Mouse (Mus musculus) T-helper 2 cell (primary cell): ENCODE data around the gene Btn1a1.

ENCODE experiments used
- in situ Hi-C: fragments of 300-600 bp; cut with MboI, MseI; formaldehyde crosslinking; loops from one replicate; pipeline ENCODE4 v1.15.1; 2025; ENCODE audit warnings: high pct_unique_total_duplicates

Btn1a1 gene

DNA sequence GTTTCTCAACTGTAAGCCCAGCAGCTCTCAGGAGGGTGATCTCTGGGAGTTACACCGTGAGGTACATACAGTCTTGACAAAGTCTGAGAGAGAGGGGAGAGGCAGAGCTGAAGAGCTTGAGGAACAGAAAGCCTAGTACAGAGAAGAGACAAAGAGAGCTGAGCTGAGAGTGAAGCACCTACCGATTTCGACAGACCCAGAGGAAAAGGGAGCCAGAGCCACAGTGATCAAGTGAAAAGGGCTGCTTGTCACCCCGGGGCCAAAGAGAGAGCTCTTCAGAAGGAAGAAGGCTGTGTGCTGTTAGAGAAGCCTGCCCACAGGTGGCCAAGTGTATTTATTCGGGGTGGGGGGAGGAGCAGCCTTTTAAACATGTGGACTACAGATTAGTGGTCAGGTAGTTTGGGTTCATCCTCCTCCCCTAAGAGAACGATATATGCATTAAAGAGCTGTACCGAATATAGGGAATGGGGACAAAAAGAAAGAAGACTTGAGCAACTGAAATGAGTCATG lies at the start of gene Btn1a1:
TSS of gene Btn1a1 (minus strand) at position 302 of the 510 bp plus-strand sequence.
- in situ Hi-C loops, result no loop called here

DNA sequence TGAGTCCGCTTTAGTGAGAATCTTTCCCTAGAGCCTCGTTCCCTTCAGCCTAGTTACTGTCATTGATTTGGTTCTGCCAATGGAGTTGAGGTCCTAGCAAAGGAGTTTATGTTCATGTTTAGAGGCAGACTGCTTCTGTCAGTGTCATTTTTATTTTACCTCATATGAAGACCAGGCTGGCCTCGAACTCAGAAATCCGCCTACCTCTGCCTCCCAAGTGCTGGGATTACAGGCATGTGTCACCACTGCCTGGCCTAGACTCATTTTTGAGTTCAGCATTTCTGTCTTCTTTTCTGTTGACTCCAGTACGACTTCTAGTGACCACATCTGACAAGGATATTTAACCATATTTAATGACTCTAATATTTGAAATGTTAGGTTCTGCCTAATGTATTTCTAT lies 49.6 kb upstream of the Btn1a1 start:
- in situ Hi-C loops, result loop anchor here (5.0 kb wide), 1 partner anchor 83 kb away; no protein-coding TSS in a partner anchor

DNA sequence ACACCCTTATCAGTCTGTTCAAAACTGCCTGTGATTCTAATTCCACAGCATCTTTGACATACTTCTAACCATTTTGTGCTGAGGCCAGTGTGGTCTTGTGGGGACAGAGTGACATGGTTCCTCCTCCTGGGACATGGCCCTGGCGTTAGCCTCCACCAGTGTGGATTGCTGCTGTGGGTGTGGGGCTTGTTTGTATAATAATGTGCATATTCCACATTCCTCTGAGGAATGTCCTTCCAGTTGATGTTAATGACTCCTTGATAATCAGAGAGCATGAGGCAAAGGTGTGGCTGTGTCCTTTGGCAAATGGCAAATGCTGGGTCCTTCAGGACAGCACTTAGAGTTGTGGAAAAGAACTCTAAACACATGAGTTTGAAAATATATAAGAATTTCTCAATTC lies 47.8 kb upstream of the Btn1a1 start:
- in situ Hi-C loops, result no loop called here

GRCm38 (mm10) chr13:23510127-23510526 lies 44.4 kb upstream of the Btn1a1 start:
- in situ Hi-C loops, result no loop called here

- in situ Hi-C loops, result no loop called here
Observed at GRCm38 (mm10) chr13:23506819-23507515, 41.3 kb upstream of the Btn1a1 start.

DNA sequence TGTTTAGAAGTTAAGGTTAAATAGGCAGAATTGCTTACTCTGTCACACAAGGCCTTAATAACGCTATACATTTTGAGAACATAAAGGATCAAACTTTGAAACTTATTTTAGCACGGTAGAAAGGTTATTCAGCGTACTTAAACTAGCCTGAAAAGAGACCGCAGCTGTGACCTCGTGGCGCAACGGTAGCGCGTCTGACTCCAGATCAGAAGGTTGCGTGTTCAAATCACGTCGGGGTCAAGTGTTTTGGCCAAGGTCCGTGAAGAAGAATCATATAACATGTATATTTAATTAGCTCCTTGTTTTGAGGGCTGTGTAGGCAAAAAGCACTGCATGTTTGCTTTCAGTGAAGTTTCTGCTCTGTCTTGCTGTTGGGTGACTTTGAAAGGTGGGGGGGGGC lies 40.6 kb upstream of the Btn1a1 start:
- in situ Hi-C loops, result no loop called here

DNA sequence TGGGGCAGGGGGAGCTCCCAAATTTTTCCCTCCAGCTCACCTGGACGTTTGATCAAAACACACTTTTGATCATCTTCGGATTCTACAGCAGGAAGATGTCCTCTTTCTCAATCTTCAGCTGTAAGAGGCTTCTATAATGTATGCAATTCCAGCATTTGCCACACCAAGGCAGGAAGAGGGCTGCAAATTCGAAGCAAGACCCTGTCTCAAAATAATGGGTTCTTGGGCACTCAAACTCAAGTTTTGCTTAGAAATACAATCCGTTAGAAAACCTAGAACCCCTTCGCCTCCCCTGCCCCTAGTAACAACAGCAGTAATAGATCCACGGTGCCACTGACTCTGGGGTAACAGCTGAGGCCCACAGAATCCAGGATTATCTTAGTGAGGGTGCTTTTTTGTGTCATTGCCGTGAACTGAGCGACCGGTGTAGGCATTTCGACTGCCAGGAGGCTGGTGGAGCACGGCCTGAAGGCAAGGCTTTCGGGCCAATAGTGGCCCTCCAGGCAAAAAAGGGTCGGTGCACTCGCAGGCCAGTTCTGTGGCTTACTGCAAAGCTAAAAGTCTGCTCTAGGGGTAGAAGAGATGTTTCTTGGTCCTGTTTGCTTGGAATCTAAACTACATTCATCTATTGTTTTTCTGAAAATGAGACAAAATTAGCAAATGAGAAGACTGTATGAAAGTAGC lies 40.1 kb upstream of the Btn1a1 start:
- in situ Hi-C loops, result no loop called here

GRCm38 (mm10) chr13:23503797-23504196 lies 38.1 kb upstream of the Btn1a1 start:
- in situ Hi-C loops, result no loop called here

GRCm38 (mm10) chr13:23502916-23503315 lies 37.2 kb upstream of the Btn1a1 start:
- in situ Hi-C loops, result no loop called here

DNA sequence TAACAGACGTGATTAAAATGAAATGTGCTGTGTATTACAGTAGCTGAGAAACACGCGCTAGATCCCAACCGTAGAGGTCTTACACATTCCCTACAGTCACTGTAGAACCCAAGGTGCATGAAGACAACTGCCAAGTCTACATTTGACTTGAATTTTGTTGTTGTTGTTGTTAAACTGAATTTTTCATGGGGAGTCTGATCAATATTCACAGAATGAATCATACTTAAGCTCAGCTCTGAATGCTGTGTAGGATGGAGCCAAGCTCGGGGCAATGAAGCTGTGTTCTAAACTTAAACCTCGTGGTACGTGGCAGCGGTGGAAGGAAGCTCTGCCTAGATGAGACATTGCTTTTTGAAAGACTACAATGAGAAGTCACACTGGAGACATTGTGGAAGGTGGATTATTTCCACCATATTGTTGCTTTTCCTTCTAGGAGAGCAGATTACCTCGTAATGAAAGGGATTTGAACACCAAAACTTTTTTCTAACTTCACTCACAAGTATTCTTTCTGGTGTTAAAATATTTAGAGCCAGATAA lies 36.4 kb upstream of the Btn1a1 start:
- in situ Hi-C loops, result no loop called here

DNA sequence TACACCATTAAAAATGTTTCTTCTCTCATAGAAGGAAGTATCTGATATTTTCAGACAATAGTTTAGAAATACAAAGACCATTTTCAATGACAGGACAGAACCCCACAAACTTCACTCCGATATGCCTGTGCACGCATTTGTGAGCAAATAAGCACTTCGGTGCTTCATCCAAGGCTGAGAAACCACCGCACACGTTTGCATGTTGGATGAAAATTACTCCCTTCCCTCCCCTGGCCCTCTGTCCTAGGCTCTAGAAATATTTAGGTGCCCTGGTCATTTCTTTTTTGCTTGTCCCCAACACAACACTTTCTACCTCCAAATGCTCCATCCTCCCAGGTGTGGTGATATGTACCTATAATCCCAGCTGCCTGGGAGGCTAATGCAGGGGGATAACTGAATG lies 35.8 kb upstream of the Btn1a1 start:
- in situ Hi-C loops, result no loop called here

GRCm38 (mm10) chr13:23500424-23501200 lies 34.9 kb upstream of the Btn1a1 start:
- in situ Hi-C loops, result no loop called here

DNA sequence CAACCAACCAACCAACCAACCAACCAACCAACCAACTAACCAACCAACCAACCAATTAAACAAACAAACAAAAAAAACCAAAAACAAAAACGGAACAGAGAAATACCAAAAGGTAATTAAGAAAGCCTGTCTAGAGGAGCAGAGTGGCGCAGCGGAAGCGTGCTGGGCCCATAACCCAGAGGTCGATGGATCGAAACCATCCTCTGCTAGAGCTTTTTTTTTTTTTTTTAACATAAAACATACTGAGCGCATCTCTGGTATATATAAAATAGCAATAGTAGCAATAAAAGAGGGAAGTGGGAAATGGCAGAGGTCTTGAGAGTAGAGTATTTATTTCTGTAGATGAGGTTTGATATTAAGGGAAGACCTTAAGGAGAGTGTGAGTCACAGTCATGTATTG lies 34.2 kb upstream of the Btn1a1 start:
- in situ Hi-C loops, result no loop called here

DNA sequence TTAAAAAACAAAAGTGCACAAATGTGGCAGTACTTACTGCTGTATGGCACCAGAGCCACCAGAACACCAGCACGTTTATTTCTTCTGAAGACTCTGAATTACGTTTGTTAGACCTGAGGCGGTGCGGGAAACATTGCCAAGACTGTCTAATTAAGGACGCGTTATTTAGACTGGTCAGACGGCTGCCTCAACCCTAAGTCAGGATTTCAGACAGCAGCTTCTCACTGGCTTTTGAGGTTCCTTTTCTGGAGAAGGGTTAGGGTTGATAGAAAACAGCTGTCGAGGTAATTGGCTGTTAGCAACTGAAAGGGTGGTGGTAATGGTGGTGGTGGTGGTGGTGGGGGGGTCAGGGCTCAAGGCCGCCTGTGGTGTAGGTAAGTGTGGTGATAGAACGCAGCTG lies 33.0 kb upstream of the Btn1a1 start:
- in situ Hi-C loops, result no loop called here

DNA sequence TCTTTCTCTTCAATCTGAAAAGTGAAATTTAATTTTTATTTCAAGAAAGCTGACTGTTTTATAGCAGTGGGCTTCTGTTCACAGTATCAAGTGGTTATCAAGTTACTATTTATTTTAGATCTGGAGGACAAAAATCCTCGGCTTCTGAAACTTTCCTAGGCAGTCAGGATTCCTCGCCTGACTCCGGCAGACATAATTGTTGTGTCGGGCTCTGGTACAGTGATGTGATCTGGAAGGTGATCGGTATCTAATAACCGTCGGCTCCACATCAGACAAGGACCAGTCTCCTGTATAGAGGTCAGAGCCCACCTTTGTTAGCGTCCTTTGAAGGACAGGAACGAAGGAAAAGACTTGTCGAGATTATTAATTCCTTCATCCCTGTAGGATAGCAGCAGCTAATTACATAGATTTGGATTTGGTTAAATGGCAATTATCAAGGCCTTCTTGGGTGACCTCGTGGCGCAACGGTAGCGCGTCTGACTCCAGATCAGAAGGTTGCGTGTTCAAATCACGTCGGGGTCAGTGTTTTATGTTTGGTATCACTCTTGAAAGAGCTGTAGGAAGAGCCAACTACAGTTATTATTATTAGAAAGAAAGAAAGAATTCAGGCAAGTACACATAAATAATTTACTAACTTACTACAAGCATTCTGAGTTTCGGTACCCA lies 32.1 kb upstream of the Btn1a1 start:
- in situ Hi-C loops, result no loop called here

GRCm38 (mm10) chr13:23495526-23495925 lies 29.8 kb upstream of the Btn1a1 start:
- in situ Hi-C loops, result no loop called here

- in situ Hi-C loops, result no loop called here
Observed at GRCm38 (mm10) chr13:23491990-23492389, 26.3 kb upstream of the Btn1a1 start.

- in situ Hi-C loops, result no loop called here
Observed at GRCm38 (mm10) chr13:23491263-23491662, 25.6 kb upstream of the Btn1a1 start.

DNA sequence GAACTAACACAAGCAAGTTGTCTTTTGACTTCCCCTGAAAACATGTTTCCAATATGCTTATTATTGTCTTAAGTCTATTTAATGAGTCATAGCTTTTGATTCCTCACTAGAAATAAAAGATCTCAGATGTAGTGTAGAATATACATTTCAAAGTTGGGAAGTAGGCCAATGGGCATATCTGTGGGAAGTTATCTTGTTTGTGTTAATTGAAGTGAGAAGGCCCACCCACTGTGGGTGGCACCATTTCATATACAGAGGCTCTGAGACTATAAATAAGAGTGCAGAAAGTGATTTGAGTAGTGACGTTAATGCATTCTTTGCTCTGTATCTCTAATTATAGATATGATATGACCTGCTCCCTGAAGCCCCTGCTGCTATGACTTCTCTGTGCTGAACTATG lies 25.2 kb upstream of the Btn1a1 start:
- in situ Hi-C loops, result no loop called here

GRCm38 (mm10) chr13:23488400-23489322 lies 23.0 kb upstream of the Btn1a1 start, which contains the start of gene Btn2a2:
TSS of gene Btn2a2 (minus strand) at chr13:23488857.
- in situ Hi-C loops, result no loop called here
